Mouse (Mus musculus) heart, embryonic 11.5 days (tissue): ENCODE measurements around the gene Retreg3. TPM values are rescaled to one million over a fixed set of nuclear protein-coding genes. Genes with fewer than 3 reads are reported as not detected.
"Not testable (repeated sequence)": the region's sequence is repeated elsewhere in the genome, so short reads cannot be mapped to it uniquely, and the experiment has no call there.

Experiments used
- ATAC-seq: fragments of 200-750 bp; cut with Nextera tagmentation; replicated peaks from 2 replicates; pipeline ENCODE4 v1.8.0; 2017; ENCODE audit warnings: moderate library complexity; ENCODE audit not compliant: insufficient number of reproducible peaks, low FRiP score, low TSS enrichment
- H3K27ac ChIP-seq: fragments of 300-500 bp; sonication (generic); 2 replicates; pipeline ENCODE4 v1.5.1; 2014; ENCODE audit warnings: mild to moderate bottlenecking, low read depth, low read length
- H3K27me3 ChIP-seq: fragments of 300-500 bp; sonication (generic); 2 replicates; pipeline ENCODE4 v1.6.1; 2014; ENCODE audit warnings: mild to moderate bottlenecking, low read length, mixed read lengths; ENCODE audit not compliant: control insufficient read depth, insufficient read depth
- H3K36me3 ChIP-seq: fragments of 300-500 bp; sonication (generic); 2 replicates; pipeline ENCODE4 v1.6.1; 2014; ENCODE audit warnings: mild to moderate bottlenecking, low read length, moderate library complexity, mixed read lengths; ENCODE audit not compliant: control insufficient read depth, insufficient read depth
- H3K4me1 ChIP-seq: fragments of 300-500 bp; sonication (generic); 2 replicates; pipeline ENCODE4 v1.6.1; 2014; ENCODE audit warnings: low read length; ENCODE audit not compliant: control insufficient read depth, insufficient read depth
- H3K4me2 ChIP-seq: fragments of 300-500 bp; sonication (generic); 2 replicates; pipeline ENCODE4 v1.6.1; 2014; ENCODE audit warnings: mild to moderate bottlenecking, moderate library complexity
- H3K4me3 ChIP-seq: fragments of 300-500 bp; sonication (generic); 2 replicates; pipeline ENCODE4 v1.5.1; 2014; ENCODE audit warnings: low read depth, low read length
- H3K9ac ChIP-seq: fragments of 300-500 bp; sonication (generic); 2 replicates; pipeline ENCODE4 v1.6.1; 2014; ENCODE audit warnings: mild to moderate bottlenecking, low read depth, low read length, moderate library complexity
- H3K9me3 ChIP-seq: fragments of 300-500 bp; sonication (generic); replicated peaks from 2 replicates; pipeline ENCODE4 v1.6.1; 2016; ENCODE audit warnings: low read length; ENCODE audit not compliant: control insufficient read depth
- whole genome bisulfite sequencing: fragments of 180-500 bp; shearing (Covaris S2); extraction: QIAGEN DNeasy Blood & Tissue Kit; methylation state at CpG from one replicate; pipeline ENCODE4 v1.1.7; 2014; ENCODE audit not compliant: insufficient replicate concordance; 5-methylcytosine and 5-hydroxymethylcytosine counted together
- polyA plus RNA-seq: library from polyadenylated mRNA; unstranded; fragments of >200 nt; fragmentation: Nextera tagmentation; extraction: Ambion mirVana; gene quantifications from 2 replicates; pipeline ENCODE4 v1.2.1, GENCODE M21; 2014

The Retreg3 gene
- polyA plus RNA-seq, 1 experiment from 2014 or later = 5.5 TPM

GRCm38 (mm10) chr11:101130056-101130756 lies 10.5 kb upstream of the Retreg3 start:
- 26% methylated on average over 18 of the region's 18 CpGs for WGBS
- Histone ChIP-seq H3K4me3 (no peak overlapping the region), H3K9ac (0 out of 2 replicates have a peak overlapping the region, but pooled peaks have one; percentile 43), H3K27me3 (no peaks in the 10 kb centered on the region), H3K27ac (peak overlapping the region; percentile 89), H3K36me3 (peaks cover 15% of the 10 kb centered on the region), H3K4me2 (peak overlapping the region; percentile 45), H3K4me1 (peaks cover 7% of the 10 kb centered on the region; the same call in 1 of the 2 replicates), H3K9me3 (no peaks in the 10 kb centered on the region)
- ATAC-seq = peak; percentile 68; the same call in 1 of the 2 replicates

DNA sequence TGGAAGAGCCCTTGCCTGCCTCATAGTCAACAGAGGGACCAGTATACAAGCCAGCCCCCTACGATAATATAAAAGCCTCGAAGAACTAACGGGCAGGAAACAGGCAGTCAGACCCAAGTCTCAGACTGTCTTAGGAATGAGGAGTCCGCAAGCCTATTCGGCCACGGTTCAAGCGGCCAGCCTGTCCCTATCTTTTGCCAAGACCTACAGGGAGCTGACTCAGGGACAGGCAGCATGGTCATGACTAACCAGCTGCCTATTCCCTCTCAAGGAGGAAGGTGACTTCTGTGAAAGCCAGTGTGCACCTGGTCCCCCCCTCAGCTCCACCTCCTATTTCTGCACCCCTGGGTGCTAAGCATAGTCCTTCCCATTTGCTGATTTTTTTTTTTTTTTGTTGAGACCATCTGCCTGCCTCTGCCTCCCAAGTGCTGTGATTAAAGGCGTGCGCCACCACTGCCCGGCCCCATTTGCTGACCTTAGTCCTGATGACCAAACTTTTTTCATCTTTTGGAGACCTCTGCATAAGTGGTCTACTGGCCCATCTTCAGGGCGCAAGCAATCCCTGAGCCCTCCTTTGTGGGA lies 9.4 kb upstream of the Retreg3 start:
- H3K27ac ChIP-seq = no peak overlapping the region
- no peak overlapping the region for H3K4me3 ChIP-seq
- peaks cover 15% of the 10 kb centered on the region for H3K36me3 ChIP-seq
- H3K9me3 ChIP-seq = no peaks in the 10 kb centered on the region
- 82% methylated on average over 11 of the region's 11 CpGs for WGBS
- no peak overlapping the region for H3K9ac ChIP-seq
- ATAC-seq = no peak
- H3K27me3 ChIP-seq = no peaks in the 10 kb centered on the region
- H3K4me1 ChIP-seq = peaks cover 7% of the 10 kb centered on the region; the same call in 1 of the 2 replicates
- H3K4me2 ChIP-seq = no peak overlapping the region

DNA sequence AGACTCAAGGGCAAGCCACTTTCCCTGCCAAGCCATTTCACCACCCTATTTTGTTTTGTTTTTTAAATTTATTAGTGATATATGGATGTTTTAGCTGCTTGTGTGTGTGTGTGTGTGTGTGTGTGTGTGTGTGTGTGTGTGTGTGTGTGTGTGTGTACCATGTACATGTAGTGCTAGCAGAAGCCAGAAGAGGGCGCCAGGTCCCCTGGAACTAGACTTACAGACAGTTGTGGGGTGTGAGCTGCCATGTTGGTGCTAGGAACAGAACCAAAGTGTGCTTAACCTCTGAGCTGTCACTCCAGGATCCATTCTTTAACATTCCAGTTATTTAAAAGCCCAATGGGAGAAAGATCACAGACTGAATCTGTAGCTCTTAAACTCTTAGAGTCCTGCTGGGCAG lies 7.4 kb upstream of the Retreg3 start:
- no peak for ATAC-seq
- WGBS = 79% methylated on average over 1 of the region's 1 CpGs
- no peak overlapping the region for H3K4me3 ChIP-seq

DNA sequence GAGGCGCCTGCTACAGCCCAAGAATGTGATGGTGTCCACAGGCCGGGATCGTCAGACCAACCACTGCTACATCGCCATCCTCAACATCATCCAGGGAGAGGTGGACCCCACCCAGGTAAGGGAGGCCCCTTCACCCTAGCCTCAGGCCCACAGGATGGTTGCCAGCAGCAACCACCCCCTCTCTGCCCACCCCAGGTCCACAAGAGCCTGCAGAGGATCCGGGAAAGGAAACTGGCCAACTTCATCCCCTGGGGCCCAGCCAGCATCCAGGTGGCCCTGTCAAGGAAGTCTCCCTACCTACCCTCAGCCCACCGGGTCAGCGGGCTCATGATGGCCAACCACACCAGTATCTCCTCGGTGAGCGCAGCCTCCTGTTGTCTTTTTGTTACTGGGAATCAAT lies 5.3 kb upstream of the Retreg3 start:
- Histone ChIP-seq H3K36me3 (peaks cover 15% of the 10 kb centered on the region), H3K4me1 (peaks cover 11% of the 10 kb centered on the region)
- not testable (repeated sequence) for ATAC-seq, H3K4me3 ChIP-seq, H3K9me3 ChIP-seq, H3K9ac ChIP-seq, H3K4me2 ChIP-seq, H3K27me3 ChIP-seq, H3K27ac ChIP-seq
- 95% methylated on average over 6 of the region's 9 CpGs for WGBS

More for the DNA sequence above, 7.4 kb upstream of the Retreg3 start:
- Histone ChIP-seq H3K27me3 (no peaks in the 10 kb centered on the region), H3K9me3 (no peaks in the 10 kb centered on the region), H3K27ac (no peak overlapping the region), H3K36me3 (peaks cover 15% of the 10 kb centered on the region), H3K4me2 (no peak overlapping the region), H3K4me1 (peaks cover 7% of the 10 kb centered on the region; the same call in 1 of the 2 replicates), H3K9ac (no peak overlapping the region)

DNA sequence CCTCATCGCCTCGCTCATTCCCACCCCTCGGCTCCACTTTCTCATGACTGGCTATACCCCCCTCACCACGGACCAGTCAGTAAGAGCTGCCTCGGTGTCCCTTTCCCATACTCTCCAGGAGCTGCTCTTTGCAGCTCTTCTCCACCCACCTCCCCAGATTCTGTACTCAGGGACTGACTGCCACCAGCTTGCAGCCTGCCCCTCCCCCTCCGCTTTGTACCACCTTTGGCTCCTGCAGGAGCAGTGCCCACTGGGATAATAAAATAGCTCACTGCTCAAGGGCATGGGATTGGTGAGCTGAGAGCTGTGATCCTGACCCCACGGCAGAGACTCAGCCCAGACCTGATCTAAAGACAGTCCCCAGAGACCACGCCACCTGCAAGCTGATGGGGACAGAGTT lies 4.8 kb upstream of the Retreg3 start:
- WGBS = 98% methylated on average over 8 of the region's 8 CpGs
- H3K4me2 ChIP-seq, H3K27ac ChIP-seq, ATAC-seq, H3K4me3 ChIP-seq, H3K27me3 ChIP-seq, H3K9me3 ChIP-seq, H3K9ac ChIP-seq: not testable (repeated sequence)
- peaks cover 15% of the 10 kb centered on the region for H3K36me3 ChIP-seq
- H3K4me1 ChIP-seq = peaks cover 10% of the 10 kb centered on the region

- Histone ChIP-seq H3K27ac (peak overlapping the region; percentile 91), H3K4me3 (peak overlapping the region; percentile 97), H3K36me3 (peaks cover under 1% of the 10 kb centered on the region; the same call in 1 of the 2 replicates), H3K9ac (peak overlapping the region; percentile 96), H3K4me1 (peaks cover 19% of the 10 kb centered on the region), H3K9me3 (no peaks in the 10 kb centered on the region), H3K4me2 (peak overlapping the region; percentile 91), H3K27me3 (no peaks in the 10 kb centered on the region)
- WGBS = 24% methylated on average over 19 of the region's 19 CpGs
- ATAC-seq = no peak
These were observed 974 bp upstream of the Retreg3 start for GRCm38 (mm10) chr11:101120545-101121188.

DNA sequence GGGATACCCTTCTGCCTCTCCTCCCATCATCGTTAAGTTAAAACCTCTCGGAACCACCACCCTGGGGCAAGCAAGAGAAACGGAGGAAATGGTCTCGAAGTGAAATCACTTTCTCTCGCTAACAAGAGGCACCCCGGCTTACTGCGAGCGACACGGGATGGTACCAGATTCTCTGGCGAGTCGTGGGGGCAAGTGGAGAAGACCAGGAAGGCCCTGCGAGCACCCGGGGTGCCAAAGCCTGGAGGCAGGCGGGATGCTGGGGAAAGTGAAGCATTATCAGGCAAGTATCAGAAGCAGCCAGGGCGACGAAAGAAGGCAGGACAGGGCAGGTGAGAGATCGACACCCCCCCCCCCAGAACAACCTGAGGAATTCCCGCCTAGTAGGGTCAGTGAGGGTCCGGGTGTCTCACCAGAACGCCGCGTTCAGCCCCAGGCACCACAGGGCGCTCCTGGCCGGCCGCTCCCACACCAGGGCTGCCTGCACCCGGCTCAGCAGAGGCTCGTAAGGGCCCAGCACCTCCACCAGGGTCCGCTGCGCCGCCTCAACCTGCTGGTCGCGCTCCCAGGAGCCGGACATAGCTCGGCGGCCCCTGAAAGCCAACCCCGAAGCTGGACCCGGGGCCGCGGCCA lies 447 bp downstream of the Retreg3 start:
- Histone ChIP-seq H3K4me3 (peak overlapping the region; percentile 97), H3K36me3 (no peaks in the 10 kb centered on the region), H3K9ac (peak overlapping the region; percentile 96), H3K4me2 (peak overlapping the region; percentile 91), H3K9me3 (no peaks in the 10 kb centered on the region), H3K27ac (peak overlapping the region; percentile 87), H3K4me1 (peaks cover 19% of the 10 kb centered on the region), H3K27me3 (no peaks in the 10 kb centered on the region)
- under 1% methylated on average over 35 of the region's 39 CpGs for WGBS
- ATAC-seq = peak; percentile 61

DNA sequence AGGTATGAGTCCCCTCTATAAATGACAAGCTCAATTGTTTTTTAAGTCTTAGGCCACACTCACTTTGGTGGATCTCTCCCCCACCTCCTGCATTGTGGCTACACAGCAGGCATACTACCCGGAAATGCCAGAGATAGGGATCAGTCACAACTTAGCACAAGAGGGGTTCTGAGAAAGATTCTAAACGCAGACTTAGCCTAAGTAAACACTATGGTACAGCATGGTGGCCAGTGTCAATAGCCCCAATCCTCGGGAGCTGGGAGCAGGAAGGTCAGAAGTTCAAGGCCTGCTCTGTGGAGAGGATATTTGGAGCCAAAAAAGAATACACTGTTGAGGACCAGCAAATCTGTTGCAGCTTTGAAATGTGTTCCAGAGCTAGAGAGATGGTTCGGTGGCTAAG lies 1.6 kb downstream of the Retreg3 start:
- Histone ChIP-seq H3K27me3 (no peaks in the 10 kb centered on the region), H3K4me3 (peak overlapping the region; percentile 97; the same call in 1 of the 2 replicates), H3K9me3 (no peaks in the 10 kb centered on the region), H3K4me1 (peaks cover 19% of the 10 kb centered on the region), H3K36me3 (no peaks in the 10 kb centered on the region; the same call in 1 of the 2 replicates), H3K27ac (no peak overlapping the region), H3K4me2 (peak overlapping the region; percentile 91), H3K9ac (peak overlapping the region; percentile 96)
- ATAC-seq = no peak
- WGBS = 39% methylated on average over 4 of the region's 4 CpGs
